Mouse (Mus musculus): ENCODE data around the gene Lpin1.
A peak's percentile ranks its signal among the peaks of the same experiment; 100 is the strongest.

Gene Lpin1

DNA sequence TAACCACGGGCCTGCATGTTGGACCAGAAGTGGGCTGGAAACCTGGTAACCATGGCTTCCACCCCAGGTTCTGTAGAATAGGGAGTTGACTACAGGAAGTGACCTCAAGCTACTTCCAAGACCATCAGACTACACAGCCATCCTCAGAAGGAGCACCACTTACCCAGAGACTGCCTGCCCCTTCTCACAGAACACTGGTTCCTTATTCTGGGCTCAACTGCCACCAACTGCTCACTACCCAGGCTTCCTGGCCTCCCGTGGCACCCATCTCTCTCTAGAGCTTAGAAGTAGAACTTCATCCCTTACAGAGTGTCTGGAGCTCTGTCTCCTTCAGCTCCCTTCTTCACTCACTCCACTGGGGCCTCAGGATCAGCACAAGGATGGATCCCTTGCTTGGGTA, at the start of gene Lpin1:
Gene Lpin1 (minus strand): TSS at position 31 of the 400 bp plus-strand sequence.
- DNase-seq (ENCODE audit: low read depth, low spot score): no peak

- no peak for DNase-seq (ENCODE audit: low read depth, low spot score)
Measured at GRCm38 (mm10) chr12:16656906-16657875, 46.4 kb upstream of the Lpin1 start.

DNA sequence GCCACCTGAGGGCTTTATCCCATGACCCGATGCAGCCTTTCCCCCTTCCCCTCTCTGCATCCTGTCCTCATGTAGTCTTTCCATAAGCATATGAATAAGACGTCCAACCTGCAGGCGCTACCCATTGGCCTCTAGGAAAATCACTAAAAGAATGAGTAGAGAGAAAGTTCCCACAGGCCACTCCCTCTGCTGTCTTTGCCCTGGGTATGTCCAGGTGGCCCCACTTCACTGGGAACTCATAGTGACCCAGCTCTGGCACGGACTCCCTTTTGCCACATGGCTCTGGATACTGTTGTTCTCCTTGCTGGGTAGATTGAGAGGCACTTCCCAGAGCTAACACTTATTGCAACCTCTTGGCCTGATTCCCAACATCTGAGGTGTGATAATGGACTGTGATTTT, 44.8 kb upstream of the Lpin1 start:
- DNase-seq (ENCODE audit: low read depth, low spot score): no peak

DNA sequence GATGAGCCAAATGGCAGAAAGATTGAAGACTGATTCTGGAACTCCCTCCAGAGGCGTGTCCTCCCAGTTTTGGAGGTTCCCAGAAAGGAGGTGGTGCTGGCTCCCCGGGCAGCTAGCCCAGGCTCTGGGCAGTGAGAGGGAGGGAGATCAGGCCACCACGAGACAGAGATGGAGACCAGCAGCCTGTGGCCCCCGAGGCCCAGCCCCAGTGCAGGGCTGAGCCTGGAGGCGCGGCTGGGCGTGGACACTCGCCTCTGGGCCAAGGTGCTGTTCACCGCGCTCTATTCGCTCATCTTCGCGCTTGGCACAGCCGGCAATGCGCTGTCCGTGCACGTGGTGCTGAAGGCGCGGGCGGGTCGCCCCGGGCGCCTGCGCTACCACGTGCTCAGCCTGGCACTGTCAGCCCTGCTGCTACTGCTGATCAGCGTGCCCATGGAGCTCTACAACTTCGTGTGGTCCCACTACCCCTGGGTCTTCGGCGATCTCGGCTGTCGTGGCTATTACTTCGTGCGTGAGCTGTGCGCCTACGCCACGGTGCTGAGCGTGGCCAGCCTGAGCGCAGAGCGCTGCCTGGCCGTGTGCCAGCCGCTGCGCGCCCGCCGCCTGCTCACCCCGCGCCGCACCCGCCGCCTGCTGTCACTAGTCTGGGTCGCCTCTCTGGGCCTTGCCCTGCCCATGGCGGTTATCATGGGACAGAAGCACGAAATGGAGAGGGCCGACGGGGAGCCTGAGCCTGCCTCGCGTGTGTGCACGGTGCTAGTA, 42.7 kb upstream of the Lpin1 start, which contains the start of gene Ntsr2:
Gene Ntsr2 (plus strand): TSS at position 51 of the 762 bp plus-strand sequence.
- peak; percentile 87 for DNase-seq (ENCODE audit: low read depth, low spot score)

GRCm38 (mm10) chr12:16649819-16650218, 39.1 kb upstream of the Lpin1 start:
- no peak for DNase-seq (ENCODE audit: low read depth, low spot score)

- DNase-seq (ENCODE audit: low read depth, low spot score): no peak
Measured at GRCm38 (mm10) chr12:16648273-16648672, 37.5 kb upstream of the Lpin1 start.

GRCm38 (mm10) chr12:16646780-16647409, 36.1 kb upstream of the Lpin1 start:
- DNase-seq (ENCODE audit: low read depth, low spot score): no peak

DNA sequence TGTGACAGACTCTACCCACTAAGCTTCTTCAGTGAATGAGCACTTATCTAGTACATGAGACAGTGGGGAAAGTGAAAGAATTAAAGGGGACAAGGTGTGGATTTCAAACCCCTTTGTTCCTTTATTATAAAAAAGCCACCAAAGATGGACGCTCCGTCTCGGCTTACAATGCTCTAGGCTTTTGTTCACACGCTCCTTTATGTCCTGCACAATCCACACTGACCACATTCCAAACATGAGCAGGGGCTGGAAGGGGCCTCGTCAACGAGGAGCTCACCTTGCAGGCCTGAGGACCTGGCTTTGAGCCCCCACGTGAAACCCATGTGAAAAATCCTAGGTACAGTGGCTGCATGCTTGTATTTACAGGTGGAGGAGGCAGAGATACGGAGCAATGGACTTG, 33.9 kb upstream of the Lpin1 start:
- DNase-seq (ENCODE audit: low read depth, low spot score): no peak

GRCm38 (mm10) chr12:16643508-16644345, 33.0 kb upstream of the Lpin1 start:
- no peak for DNase-seq (ENCODE audit: low read depth, low spot score)

DNA sequence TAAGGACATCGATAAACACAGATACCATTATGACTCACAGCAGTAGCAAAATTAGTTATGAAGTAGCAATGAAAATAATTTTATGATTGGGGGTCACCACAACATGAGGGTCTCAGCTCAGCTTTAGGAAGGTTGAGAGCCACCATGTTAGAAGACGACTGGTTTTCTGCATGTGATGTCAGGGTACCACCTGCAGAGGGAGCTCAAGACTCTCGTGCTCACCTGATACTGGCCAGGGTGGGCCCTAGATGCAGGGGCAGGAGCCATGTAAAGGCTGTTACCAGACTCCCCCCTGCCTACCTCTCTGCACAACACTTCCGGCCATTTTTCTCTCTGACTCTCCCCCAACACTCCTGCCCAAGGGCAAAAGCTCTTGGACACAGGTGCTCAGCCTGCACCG, 31.2 kb upstream of the Lpin1 start:
- peak; percentile 54 for DNase-seq (ENCODE audit: low read depth, low spot score)

- no peak for DNase-seq (ENCODE audit: low read depth, low spot score)
Measured at GRCm38 (mm10) chr12:16640075-16640474, 29.3 kb upstream of the Lpin1 start.

- peak; percentile 60 for DNase-seq (ENCODE audit: low read depth, low spot score)
Measured at GRCm38 (mm10) chr12:16639078-16639771, 28.5 kb upstream of the Lpin1 start.

DNA sequence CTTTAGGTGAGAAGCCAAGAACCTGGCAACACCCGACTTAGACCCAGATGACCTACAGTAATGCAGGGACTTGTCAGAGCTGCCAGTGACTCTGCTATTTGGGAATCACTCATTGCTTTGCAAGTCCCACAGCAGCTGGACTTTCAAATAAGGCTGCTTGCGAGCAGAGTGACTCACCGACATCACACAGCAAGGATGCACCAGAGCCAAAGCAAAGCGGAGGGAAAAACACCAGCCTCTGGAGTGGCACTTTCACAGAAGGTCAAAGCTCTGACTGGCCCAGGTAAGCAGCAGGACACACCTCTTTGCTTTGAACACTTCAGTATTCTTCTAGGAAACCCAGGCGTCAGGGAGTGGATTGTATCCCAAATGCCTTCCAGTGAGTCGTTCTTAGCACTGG, 25.1 kb upstream of the Lpin1 start:
- DNase-seq (ENCODE audit: low read depth, low spot score): no peak

- peak; percentile 77 for DNase-seq (ENCODE audit: low read depth, low spot score)
Measured at GRCm38 (mm10) chr12:16634075-16634813, 23.5 kb upstream of the Lpin1 start.

DNA sequence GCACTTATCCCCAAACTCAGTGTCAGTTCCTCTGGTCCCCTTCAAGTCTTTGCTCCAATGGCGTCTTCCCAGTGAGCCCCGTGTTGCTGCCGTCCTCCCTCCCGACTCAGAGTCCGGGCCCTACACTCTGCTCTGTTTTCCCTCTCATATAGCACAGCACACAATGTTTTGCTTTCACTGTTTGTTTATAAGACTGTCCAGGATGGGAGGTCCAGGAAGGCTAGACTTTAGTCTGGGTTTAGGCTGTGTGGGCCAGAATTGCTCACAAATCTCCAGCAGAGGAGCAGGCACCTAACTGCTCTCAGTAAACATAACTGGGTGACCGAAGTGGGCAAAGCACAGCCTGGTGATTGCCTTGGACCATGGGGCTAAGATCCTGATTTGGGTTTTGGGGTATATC, 22.5 kb upstream of the Lpin1 start:
- DNase-seq (ENCODE audit: low read depth, low spot score): no peak

- DNase-seq (ENCODE audit: low read depth, low spot score): no peak
Measured at GRCm38 (mm10) chr12:16631423-16631822, 20.7 kb upstream of the Lpin1 start.

DNA sequence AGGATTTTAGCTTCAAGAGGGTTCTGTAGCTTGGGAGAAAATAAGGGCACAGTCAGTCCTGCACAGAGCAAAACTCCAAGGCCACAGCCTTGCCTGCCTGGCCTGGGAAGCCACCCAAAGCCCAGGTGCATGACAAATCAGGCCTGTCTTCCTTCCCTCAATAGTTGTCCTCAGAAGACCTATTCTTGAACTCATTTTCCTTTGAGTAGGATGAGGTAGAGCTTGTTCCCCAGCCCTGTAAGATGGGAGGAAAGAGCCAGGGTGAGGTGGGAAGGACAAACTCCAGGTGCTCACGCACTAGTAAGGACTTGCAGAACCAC, 20.1 kb upstream of the Lpin1 start:
- DNase-seq (ENCODE audit: low read depth, low spot score): no peak

DNA sequence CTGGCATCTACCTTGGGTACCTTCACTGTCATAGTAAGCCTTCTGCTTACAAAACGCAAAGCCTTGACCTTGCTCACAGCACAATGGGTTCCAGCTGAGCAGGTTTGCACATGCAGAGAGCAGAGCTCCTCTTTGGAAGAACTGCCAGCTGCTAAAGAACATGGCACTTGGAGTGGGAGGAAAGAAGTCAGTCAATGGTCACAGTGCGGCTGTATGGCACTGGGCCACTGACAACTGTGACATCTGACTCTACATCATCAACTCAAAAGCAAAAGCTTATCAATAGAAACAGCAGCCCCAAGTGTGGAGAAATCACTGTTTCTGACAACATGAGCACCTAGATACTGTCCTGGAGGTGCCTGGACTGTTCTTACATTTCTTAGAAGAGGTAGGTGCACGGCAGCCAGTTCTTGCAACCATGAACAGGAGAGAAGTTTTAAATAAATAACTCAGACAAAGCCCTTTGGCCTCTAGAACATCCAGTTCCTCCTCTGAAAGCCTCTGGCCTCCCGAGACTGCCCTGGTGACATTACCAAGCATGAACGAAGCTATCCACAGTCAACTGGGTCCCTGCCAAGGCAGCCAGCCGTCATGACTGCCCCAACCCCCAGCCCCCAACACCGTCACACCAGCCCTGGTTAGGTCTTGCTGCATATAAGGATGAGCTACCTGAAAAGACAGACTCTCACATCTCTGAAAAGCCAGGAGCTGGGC, 19.5 kb upstream of the Lpin1 start:
- DNase-seq (ENCODE audit: low read depth, low spot score): no peak

DNA sequence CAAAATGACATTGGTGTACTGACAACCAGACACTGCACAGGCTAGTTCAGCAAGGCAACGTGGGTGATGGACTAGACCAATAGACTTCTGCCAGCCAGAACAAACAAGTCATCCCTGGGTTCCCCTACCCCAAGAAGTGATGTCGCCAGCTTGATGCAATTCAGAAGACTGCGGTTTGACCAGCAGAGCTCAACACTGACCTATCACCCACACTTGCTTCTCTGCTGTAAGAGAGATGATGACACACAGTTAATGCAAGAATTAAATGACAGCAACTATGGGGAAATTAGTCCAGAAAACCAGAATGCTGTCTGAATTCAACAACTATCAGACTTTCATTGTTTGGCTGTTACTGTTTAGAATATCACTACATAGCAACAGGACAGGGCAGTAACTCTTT, 9.5 kb upstream of the Lpin1 start:
- DNase-seq (ENCODE audit: low read depth, low spot score): no peak

All from ZHBTc4 (cell line).